Mouse (Mus musculus) thymus, adult 2 months (tissue): Measurements from ENCODE around the gene Aspg. TPM values are rescaled to one million over a fixed set of nuclear protein-coding genes. Genes with fewer than 3 reads are reported as not detected.

Experiments
- DNase-seq: peaks from one replicate; pipeline ENCODE4 v3.0.0; 2021
- H3K27ac ChIP-seq: fragments of 200-500 bp; 2 replicates; pipeline ENCODE4 v1.5.1; 2012; ENCODE audit warnings: low read length, control low read depth; ENCODE audit not compliant: control insufficient read depth, insufficient read depth
- H3K27me3 ChIP-seq: fragments of 200-500 bp; 2 replicates; pipeline ENCODE4 v1.6.1; 2012; ENCODE audit warnings: mild to moderate bottlenecking, low read length, moderate library complexity, mixed read lengths; ENCODE audit not compliant: control insufficient read depth, insufficient read depth
- H3K36me3 ChIP-seq: fragments of 200-500 bp; 2 replicates; pipeline ENCODE4 v1.6.1; 2012; ENCODE audit warnings: mild to moderate bottlenecking, low read length, moderate library complexity; ENCODE audit not compliant: control insufficient read depth, insufficient read depth
- H3K4me1 ChIP-seq: fragments of 200-500 bp; replicated peaks from 2 replicates; pipeline ENCODE4 v1.6.1; 2012; ENCODE audit warnings: low read length; ENCODE audit not compliant: control insufficient read depth, insufficient read depth
- H3K4me3 ChIP-seq: fragments of 200-500 bp; 2 replicates; pipeline ENCODE4 v1.5.1; 2012; ENCODE audit warnings: mild to moderate bottlenecking, low read length, control low read depth, moderate library complexity; ENCODE audit not compliant: control insufficient read depth, insufficient read depth
- CTCF ChIP-seq: fragments of 200-500 bp; IDR thresholded peaks from 2 replicates; pipeline ENCODE4 v1.5.1; 2012; ENCODE audit warnings: mild to moderate bottlenecking, control low read depth, low read length, moderate library complexity, borderline replicate concordance; ENCODE audit not compliant: control insufficient read depth, poor library complexity, insufficient read depth; ENCODE audit errors: extremely low read depth
- POLR2A ChIP-seq: fragments of 200-500 bp; IDR thresholded peaks from 2 replicates; pipeline ENCODE4 v1.6.1; 2012; ENCODE audit warnings: mild to moderate bottlenecking, low read length, control low read depth, moderate library complexity; ENCODE audit not compliant: control insufficient read depth, poor library complexity, insufficient read depth; ENCODE audit errors: extremely low read depth
- WGBS: fragments of 180-500 bp; shearing (Covaris S2); methylation state at CpG from one replicate; pipeline ENCODE4 v1.1.7; 2018; 5-methylcytosine and 5-hydroxymethylcytosine counted together
- polyA plus RNA-seq: library from polyadenylated mRNA; depleted of rRNA; stranded (reverse); fragments of >200 nt; gene quantifications from 2 replicates; pipeline ENCODE4 v1.2.3, GENCODE M21; 2012

Gene Aspg
- polyA plus RNA-seq, 1 experiment = 9.1 TPM

DNA sequence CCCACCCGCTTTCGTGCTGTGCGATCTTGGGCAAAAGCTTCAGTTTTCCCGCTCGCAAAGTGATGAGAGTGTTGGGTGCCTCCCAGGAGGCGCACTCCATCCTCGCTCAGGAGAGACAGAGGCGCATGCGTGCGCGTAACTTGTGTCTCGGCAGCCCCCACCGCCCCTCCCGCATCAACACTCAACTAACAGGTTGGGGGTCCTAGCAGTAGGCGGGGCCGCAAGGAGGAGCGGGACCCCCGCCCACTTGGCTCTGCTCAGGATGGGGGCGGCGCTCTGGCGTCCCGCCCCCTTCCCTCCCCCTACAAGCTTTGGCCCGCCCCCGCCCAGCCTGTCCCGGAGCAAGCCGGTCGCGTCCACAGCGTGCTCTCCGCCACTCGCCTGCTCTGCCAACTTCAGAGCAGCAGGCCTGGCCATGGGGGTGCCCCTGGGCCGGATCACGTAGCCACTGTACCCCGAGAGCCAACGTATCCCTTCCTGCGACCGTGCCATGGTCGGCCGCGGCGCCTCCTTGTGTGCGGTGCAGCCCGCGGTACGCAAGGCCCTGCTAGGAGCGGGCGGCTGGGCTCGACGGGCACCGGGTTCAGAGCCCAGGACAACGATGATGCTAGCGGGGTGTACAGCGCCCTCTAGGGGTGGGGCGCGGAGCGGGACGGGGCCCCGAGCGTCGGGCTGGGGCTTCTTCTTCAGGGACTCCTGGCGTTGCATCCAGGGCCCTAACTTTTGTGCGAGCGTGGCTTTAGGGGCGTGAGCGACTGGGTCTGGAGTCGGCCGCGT is 39.6 kb downstream of the Aspg start, which contains the start of gene Kif26a:
TSS of gene Kif26a (plus strand) at position 334 of the 777 bp plus-strand sequence.
- Histone ChIP-seq H3K27ac (no peak within 1 kb of the TSS), H3K4me1 (no peaks in the 10 kb centered on the region; the same call in 1 of the 2 replicates), H3K27me3 (peaks cover 14% of the 10 kb centered on the region), H3K4me3 (peak within 1 kb of the TSS; percentile 20), H3K36me3 (no peaks in the 10 kb centered on the region)
- TF ChIP-seq POLR2A (no peak), CTCF (peak; percentile 80; the same call in 1 of the 2 replicates)
- 3% methylated on average over 68 of the region's 68 CpGs for WGBS
- peak; percentile 17 for DNase-seq

DNA sequence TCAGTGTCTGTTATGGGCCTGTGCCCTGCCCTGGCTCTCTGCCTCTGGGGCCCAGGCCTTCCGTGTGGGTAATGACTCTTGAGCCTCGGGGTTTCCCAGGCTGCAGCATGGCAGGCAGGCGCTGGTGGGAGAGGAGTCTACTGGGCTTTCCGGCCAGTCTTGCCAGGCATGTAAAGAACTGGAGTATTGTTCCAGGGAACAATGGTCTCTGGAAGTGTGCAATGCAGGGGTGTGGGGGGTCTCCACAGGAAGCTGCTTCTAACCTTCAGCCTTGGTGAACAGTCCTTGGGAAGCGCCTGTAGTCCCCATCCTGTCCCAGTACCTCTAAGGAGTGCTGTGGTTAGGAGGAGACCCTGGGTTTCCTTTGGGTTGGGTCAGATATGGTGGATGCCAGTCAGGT is 40.9 kb downstream of the Aspg start:
- 64% methylated on average over 5 of the region's 5 CpGs for WGBS
- DNase-seq = no peak
- Histone ChIP-seq H3K27me3 (peaks cover 14% of the 10 kb centered on the region), H3K36me3 (no peaks in the 10 kb centered on the region), H3K27ac (no peak overlapping the region), H3K4me1 (no peaks in the 10 kb centered on the region; the same call in 1 of the 2 replicates), H3K4me3 (no peak overlapping the region)
- TF ChIP-seq POLR2A = no peak
- no peak for TF ChIP-seq CTCF

GRCm38 (mm10) chr12:112150011-112150410 is 43.5 kb downstream of the Aspg start:
- DNase-seq = no peak
- Histone ChIP-seq H3K4me1 (no peaks in the 10 kb centered on the region; the same call in 1 of the 2 replicates), H3K27ac (no peak overlapping the region), H3K4me3 (no peak overlapping the region), H3K27me3 (peaks cover 8% of the 10 kb centered on the region), H3K36me3 (no peaks in the 10 kb centered on the region)
- TF ChIP-seq CTCF = no peak
- WGBS = 81% methylated on average over 7 of the region's 7 CpGs

GRCm38 (mm10) chr12:112151244-112151979 is 44.9 kb downstream of the Aspg start:
- Histone ChIP-seq H3K27ac (no peak overlapping the region), H3K27me3 (peaks cover 7% of the 10 kb centered on the region), H3K4me3 (no peak overlapping the region), H3K36me3 (no peaks in the 10 kb centered on the region), H3K4me1 (no peaks in the 10 kb centered on the region)
- TF ChIP-seq CTCF (no peak), POLR2A (no peak)
- 67% methylated on average over 12 of the region's 12 CpGs for WGBS
- no peak for DNase-seq

DNA sequence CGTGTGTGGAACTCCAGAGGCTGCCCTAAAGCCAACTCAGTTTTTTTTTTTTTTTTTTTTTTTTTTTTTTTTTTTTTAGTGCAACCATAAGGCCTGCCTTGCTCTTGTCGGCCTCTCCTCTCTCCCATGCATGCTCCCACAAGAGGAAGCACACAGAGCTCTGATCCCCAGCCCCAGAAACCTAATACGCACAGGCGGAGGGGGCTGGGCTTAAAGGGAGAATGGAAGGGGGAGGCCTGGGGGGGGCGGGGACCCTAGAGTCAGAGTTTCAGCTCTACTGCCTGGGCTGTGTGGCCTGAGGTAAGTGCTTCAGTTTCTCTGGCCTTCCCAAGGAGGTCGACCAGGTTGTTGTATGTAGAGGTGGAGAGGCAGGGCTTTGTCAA is 45.5 kb downstream of the Aspg start:
- no peak for DNase-seq
- WGBS = 44% methylated on average over 6 of the region's 6 CpGs
- TF ChIP-seq CTCF = no peak
- Histone ChIP-seq H3K4me1 (no peaks in the 10 kb centered on the region), H3K27ac (no peak overlapping the region), H3K4me3 (no peak overlapping the region), H3K36me3 (no peaks in the 10 kb centered on the region), H3K27me3 (peaks cover 2% of the 10 kb centered on the region)

GRCm38 (mm10) chr12:112153597-112153996 is 47.1 kb downstream of the Aspg start:
- no peak for DNase-seq
- H3K27ac ChIP-seq = no peak overlapping the region
- TF ChIP-seq POLR2A = no peak
- TF ChIP-seq CTCF = no peak
- H3K27me3 ChIP-seq = no peaks in the 10 kb centered on the region
- WGBS = 93% methylated on average over 12 of the region's 12 CpGs
- H3K4me3 ChIP-seq = no peak overlapping the region
- H3K36me3 ChIP-seq = no peaks in the 10 kb centered on the region
- H3K4me1 ChIP-seq = no peaks in the 10 kb centered on the region

DNA sequence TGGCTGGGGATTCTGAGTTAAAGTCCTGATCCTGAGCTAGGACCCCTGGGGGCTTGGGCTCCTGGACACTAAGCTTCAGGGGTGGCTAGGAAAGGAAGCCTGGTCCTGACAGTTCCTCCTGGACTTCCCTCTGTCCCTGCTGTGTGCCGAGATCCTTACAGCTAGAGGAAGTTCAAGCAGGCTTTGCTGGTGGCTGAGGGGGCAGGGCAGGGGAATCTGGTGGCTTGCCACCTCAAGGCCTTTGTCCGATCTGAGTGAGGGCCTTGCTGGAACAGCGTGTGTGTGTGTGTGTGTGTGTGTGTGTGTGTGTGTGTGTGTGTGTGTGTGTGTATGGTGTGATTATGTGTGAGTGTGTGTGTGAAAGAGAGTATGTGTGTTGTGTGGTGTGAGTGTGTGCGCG is 48.0 kb downstream of the Aspg start:
- TF ChIP-seq CTCF (no peak), POLR2A (no peak)
- Histone ChIP-seq H3K36me3 (no peaks in the 10 kb centered on the region), H3K27me3 (no peaks in the 10 kb centered on the region), H3K27ac (no peak overlapping the region), H3K4me1 (no peaks in the 10 kb centered on the region), H3K4me3 (no peak overlapping the region)
- DNase-seq = no peak
- WGBS = 49% methylated on average over 5 of the region's 5 CpGs
